Mouse (Mus musculus): ENCODE data around the gene Disp1.

GRCm38 (mm10) chr1:183116441-183116840 is 104.9 kb downstream of the Disp1 start:
- TF ChIP-seq BHLHE40 (IDR thresholded peaks at IDR 0.05; ENCODE audit: low read depth, low read length), result no peak
- TF ChIP-seq NRF1 (IDR thresholded peaks at IDR 0.05; ENCODE audit: low read depth, low read length), result no peak
- TF ChIP-seq CTCF (conservative IDR thresholded peaks at IDR 0.05 in 1 of 2, IDR thresholded peaks at IDR 0.05 in 1 of 2; ENCODE audit: low read depth in 2 of 2, low read length in 2 of 2), result no peak
- TF ChIP-seq USF1 (IDR thresholded peaks at IDR 0.05; ENCODE audit: low read depth, low read length), result no peak
- TF ChIP-seq USF2 (conservative IDR thresholded peaks at IDR 0.05; ENCODE audit: low read depth, low read length), result no peak
- no peak for TF ChIP-seq CHD2 (IDR thresholded peaks at IDR 0.05; ENCODE audit: low read length)
